Mouse (Mus musculus) left cerebral cortex, adult 6 months (tissue): Measurements from ENCODE around the gene Cyb5r2. TPM values are rescaled to one million over a fixed set of nuclear protein-coding genes. Genes with fewer than 3 reads are reported as not detected.

ENCODE experiments used
- long read RNA-seq, 2 experiments: library from polyadenylated mRNA; unstranded; transcript quantifications; one replicate each; pipeline ENCODE4 v2.0.0; 2019 to 2020
- polyA plus RNA-seq: library from polyadenylated mRNA; unstranded; fragments of <200 nt; fragmentation: Nextera tagmentation; gene quantifications from 2 replicates; pipeline ENCODE4 v1.2.3, GENCODE M21; 2021

The Cyb5r2 gene
- polyA plus RNA-seq = 0.49 and 0.92 TPM in 2 replicates
- long read RNA-seq, experiment 1 = 0 reads
- long read RNA-seq, experiment 2, partial matches to known transcripts = 1 of 3 reads
- long read RNA-seq, experiment 2, other reads (novel, unspliced or antisense) = 1 of 3 reads

DNA sequence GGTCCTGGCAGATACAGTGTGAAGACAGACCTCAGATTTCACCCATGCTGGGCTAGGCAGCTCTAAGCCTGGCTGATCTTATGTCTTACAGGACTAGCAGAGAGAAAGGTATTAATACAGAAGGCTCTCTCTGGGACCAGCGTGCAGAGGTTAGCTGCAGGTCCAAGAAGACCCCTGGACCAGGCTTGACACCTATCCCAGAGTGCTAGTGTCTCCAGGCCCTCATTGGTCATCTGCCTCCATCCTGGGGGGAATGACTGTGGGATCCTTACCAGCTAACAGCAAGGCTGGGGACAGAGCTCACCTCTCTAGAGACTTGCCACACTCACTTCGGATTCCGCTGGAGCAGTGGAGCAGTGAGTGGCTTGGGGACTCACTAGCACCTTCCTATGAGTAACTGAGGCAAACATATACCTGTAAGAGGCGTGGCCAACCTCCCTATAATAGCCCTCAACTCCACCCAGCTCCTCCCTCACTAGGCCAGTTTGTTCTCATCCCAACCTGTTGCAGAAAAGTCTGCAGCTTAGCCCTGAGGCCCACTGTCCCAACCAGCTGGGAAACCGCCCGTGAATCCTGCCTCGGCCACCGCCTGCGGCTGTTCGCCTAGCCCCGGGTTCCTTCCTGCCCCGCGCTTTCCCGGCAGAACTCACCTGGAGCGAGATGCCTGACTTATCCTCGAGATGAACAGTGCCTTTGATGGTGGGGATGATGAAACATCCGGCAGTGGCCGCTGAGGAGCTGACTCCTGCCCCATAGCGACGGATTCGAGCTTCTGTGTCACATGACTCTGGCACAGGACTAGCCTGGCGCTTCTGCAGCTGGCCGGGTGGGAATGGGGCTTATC lies at the start of gene Cyb5r2:
Gene Cyb5r2, minus strand, starts transcription at position 725 of the 844 bp plus-strand sequence.

DNA sequence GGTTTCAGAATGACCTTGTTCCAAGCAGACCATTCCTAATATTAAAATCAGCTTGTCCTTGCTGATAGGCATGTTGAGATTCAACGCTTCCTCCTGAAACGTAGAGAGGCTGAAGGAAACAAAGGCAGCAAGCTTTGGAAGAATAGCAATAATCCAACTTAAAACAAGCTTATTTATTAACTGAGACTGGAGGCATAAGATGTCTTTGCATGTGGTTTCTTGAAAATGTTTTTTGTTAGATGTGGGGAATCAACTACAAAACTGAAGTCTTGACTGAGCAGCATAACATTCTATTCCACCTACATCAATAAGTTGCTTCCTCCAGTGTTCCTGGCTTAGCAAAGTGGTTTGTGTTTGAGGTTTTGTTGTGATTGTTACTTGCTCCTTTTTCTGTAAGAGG lies 43.3 kb upstream of the Cyb5r2 start, which contains the start of gene Ovch2:
Gene Ovch2, minus strand, starts transcription at position 101 of the 400 bp plus-strand sequence.

Other genes starting within 250 kb of the Cyb5r2 start
- 15.9 and 16.1 TPM in 2 replicates for gene Olfml1, start 190.6 kb downstream of the Cyb5r2 start, polyA plus RNA-seq
- 3.4 and 3.9 TPM in 2 replicates for gene Ppfibp2, start 162.8 kb downstream of the Cyb5r2 start, polyA plus RNA-seq
- not detected in 2 replicates for gene 5330417H12Rik, start 132.9 kb downstream of the Cyb5r2 start, polyA plus RNA-seq
- not detected in 2 replicates for gene Ovch2, start 43.2 kb upstream of the Cyb5r2 start, polyA plus RNA-seq
- gene Olfr467, start 54.2 kb upstream of the Cyb5r2 start, polyA plus RNA-seq = not detected in 2 replicates
- gene Olfr469, start 67.5 kb upstream of the Cyb5r2 start, polyA plus RNA-seq = not detected in 2 replicates
- gene Olfr470, start 89.5 kb upstream of the Cyb5r2 start, polyA plus RNA-seq = not detected in 2 replicates
- 0.14 TPM in 1 of 2 replicates, not detected in the other for gene Olfr472, start 139.9 kb upstream of the Cyb5r2 start, polyA plus RNA-seq
- gene Olfr473, start 172.4 kb upstream of the Cyb5r2 start, polyA plus RNA-seq = not detected in 2 replicates
- not detected in 2 replicates for gene Olfr474, start 196.6 kb upstream of the Cyb5r2 start, polyA plus RNA-seq
- gene Olfr476, start 206.8 kb upstream of the Cyb5r2 start, polyA plus RNA-seq = not detected in 2 replicates
- not detected in 2 replicates for gene Olfr477, start 228.7 kb upstream of the Cyb5r2 start, polyA plus RNA-seq